Mouse (Mus musculus) urinary bladder, postnatal 36 days (tissue): ENCODE measurements around the gene Dvl1.
A peak's percentile ranks its signal among the peaks of the same experiment; 100 is the strongest.

ENCODE experiments used
- DNase-seq, 2 experiments: peaks; one replicate each; pipeline ENCODE4 v3.0.0; 2022; ENCODE audit warnings: low spot score in 2 of 2, mixed read lengths in 1 of 2

Gene Dvl1

GRCm38 (mm10) chr4:155846871-155847578 lies at the start of gene Dvl1:
Gene Dvl1, plus strand, starts transcription at chr4:155847402.
- peak; percentile 88 to 94 for DNase-seq

DNA sequence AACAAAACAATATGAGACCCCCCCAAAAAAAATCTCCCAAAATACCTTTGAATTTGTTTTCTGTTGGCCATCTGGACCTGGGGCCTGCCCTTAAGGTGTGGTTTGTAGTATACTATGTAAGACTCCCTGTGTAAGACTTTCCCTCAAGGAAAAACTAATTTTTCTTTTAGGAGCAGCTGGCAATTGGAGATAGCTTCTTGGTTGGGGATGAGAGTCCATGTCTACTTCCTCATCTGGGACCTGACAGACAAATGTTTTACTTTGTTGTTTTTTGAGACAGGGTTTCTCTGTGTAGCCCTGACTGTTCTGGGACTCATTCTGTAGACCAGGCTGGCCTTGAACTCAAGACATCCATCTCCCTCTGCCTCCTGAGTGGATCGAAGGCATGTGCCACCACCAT lies 45.1 kb upstream of the Dvl1 start:
- no peak for DNase-seq

GRCm38 (mm10) chr4:155802741-155803339 lies 44.4 kb upstream of the Dvl1 start, which contains the start of gene Mrpl20:
Gene Mrpl20, plus strand, starts transcription at chr4:155802878.
- DNase-seq, result no peak

GRCm38 (mm10) chr4:155803340-155804041 lies 43.7 kb upstream of the Dvl1 start:
- peak; percentile 89 to 96 for DNase-seq

DNA sequence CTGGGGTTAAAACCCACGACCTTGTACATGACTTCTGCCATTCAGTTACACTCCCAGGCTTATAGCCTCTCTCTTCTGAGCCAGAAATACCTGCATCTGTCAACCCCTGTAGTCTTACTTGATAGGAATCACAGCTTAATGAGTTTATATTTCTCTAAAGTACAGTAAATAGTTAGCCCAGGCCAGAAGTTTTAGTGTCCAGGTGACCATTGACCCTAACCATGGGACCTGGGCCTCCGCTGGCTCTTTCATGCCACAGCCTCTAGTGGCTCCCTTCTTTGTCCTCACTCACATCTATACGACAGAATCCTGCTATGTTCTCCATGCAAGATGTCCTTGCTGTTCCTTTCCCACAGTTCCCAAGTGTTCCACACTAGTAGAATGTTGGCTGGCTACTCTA lies 39.4 kb upstream of the Dvl1 start:
- no peak for DNase-seq

DNA sequence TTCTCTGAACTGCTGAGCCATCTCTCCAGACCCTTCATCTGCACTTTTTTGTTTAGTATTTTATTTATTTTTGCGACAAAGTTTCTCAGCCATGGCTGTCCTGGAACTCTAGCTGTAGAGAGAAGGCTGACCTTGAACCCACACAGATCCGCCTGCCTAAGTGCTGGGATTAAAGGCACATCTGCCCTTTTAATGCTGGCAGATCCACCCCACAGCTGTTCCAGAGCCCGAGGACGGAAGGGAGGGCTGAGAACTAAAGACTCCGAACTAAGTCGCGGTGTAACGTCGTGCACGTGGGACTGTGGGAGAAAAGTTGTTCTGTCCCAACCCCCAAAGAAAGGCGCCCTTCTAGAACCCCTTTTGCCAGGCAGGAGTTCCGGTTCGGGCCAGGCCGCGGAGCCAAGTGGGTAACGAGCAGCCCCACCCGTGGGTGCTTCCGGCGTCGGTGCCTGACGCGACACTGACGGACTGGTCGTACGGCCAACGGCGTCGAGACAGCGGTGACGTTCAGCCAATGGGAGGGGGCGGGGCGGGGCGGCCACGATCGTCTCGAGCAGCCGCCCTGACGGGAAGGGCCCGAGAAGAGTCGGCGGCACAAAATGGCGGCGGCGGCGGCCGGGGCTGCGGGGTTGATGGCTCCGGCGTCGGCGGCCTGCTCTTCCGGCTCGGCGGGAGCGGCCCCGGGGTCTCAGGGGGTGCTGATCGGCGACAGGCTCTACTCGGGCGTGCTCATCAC lies 35.1 kb upstream of the Dvl1 start, which contains the start of gene Ccnl2:
Gene Ccnl2 (plus strand): TSS at position 561 of the 736 bp plus-strand sequence.
- peak; percentile 89 to 94 for DNase-seq

- DNase-seq, result no peak
These were observed 34.5 kb upstream of the Dvl1 start for GRCm38 (mm10) chr4:155812665-155813181.

DNA sequence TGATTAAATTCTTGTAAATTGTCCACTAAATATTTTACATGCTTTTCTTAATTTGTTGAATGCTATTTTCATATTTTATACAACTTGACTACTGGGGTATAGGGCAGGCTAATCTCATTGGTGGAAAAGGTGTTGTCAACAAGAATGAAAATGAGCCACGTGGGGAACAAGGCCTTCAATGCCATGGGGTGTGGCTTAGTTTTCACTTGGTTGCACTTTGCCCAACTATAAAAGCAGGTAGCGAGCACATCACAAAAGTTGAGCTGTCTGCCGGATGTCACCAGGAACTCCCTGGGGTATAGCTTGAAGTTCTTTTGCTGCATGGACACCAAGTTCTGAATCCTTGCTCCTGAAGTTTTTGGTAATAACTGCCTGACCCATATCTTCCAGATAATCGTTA lies 29.7 kb upstream of the Dvl1 start:
- DNase-seq, result no peak

DNA sequence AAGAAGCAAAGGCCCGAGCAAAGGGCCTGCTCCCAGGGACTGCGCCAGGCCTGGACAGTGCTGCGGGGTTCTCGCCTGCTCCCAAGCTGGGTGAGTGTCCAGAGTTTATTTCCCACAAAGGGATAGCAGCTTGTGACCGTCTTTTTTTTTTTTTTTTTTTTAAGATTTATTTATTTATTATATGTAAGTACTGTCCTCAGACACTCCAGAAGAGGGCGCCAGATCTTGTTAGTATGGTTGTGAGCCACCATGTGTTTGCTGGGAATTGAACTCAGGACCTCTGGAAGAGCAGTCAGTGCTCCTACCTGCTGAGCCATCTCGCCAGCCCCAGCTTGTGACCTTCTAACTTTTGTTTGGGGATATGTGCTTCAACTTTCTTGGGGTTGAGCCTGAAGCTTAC lies 26.2 kb upstream of the Dvl1 start:
- no peak for DNase-seq

- DNase-seq, result no peak
These were observed 23.8 kb upstream of the Dvl1 start for GRCm38 (mm10) chr4:155823443-155823842.

- no peak for DNase-seq
These were observed 17.3 kb upstream of the Dvl1 start for GRCm38 (mm10) chr4:155829866-155830265.

DNA sequence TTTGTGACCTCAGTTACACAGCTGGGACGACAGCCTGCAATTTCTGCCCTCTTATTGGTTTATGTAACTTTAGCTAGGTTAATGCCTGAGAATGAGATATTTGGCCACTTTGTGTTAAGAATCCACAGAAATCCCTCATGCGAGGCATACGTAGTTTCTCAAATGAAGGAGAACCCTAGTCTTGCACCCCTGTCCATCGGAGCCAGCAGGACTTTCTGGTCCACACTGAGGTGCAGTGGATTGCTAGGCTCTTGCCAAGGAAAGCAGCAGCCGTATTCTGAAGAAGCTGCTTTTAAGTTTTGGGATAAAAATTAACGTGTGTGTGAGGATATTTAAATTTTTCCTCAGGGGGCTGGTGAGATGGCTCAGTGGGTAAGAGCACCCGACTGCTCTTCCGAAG lies 16.6 kb upstream of the Dvl1 start:
- DNase-seq, result no peak

GRCm38 (mm10) chr4:155831205-155831766 lies 15.9 kb upstream of the Dvl1 start, which contains the start of gene Aurkaip1:
Gene Aurkaip1, plus strand, starts transcription at chr4:155831272.
- DNase-seq, result peak; percentile 89 to 95

DNA sequence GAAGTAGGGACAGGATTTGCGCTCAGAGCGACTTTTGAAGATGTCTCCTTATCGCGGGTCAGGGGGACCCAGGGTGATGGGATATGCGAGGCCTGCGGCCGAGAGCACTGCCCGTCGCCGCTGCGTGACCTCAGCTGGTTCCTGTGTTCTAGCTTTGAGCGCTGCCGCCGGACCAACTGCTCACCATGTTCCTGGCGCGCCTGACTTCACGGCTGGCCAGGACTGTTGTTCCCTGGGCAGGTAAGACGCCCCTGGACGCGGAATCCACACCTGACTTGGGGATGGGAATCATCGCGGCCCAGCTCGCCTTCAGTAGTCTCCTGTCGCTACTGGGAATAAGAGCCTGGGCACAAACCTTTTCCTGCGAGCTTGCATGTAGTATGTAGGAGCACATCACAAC lies 15.4 kb upstream of the Dvl1 start:
- no peak for DNase-seq

DNA sequence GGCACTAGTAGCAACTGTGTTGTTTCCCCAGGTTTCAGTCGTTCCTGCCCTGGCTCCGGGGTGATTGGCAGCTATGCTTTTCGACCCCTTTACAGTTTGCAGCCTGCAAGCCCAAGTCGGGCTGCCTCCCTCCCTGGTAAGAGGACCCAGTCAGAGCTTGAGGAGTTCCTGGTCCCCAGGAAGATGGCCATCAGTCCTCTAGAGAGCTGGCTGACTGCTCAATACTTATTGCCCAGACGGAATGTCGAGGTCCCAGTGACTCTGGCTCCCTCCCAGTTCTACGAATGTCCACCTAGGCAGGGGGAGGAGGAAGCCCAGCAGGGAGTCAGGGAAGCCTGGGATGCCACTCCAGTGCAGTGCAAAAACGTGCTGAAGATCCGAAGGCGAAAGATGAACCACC lies 14.9 kb upstream of the Dvl1 start:
- no peak for DNase-seq

DNA sequence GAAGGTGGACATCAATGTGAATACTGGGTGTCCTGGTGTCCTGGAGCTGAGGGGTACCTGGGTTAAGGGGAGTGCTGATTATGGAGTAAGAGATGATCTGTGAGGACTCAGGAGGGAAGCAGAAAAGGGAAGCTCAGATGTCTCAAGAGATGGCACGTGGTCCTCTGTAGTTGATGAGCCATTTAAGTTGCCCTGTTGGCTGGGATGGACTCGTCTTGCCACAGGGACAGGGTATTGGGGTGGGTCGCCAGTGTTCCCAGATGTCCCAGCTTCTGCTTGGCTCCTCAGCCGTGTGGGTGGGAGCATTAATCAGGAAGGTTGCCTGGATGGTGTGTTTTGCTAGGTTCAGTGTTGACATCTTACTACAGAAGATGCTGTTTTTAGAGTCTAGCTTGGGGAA lies 14.0 kb upstream of the Dvl1 start:
- no peak for DNase-seq

DNA sequence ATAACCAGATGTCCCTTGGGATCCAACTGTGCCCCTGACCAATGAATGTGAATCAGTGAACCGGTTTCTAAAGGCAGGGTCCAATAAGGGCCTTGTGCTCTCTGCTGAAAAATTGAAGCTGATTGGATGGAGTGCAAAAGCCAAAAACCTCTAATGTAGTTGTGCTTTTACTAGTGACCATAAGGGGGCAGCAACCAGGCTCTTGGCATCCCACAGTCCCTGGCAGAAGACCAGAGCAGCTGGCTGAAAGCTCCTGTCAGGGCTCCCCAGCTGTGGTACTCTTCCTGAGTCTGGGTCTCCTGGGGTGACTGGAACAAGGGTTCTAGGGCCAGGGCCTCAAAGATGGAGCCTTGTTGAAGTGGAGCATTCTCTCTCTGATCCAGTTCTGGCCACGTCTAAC lies 13.4 kb upstream of the Dvl1 start:
- peak; percentile 64 to 82 for DNase-seq

GRCm38 (mm10) chr4:155837404-155838010 lies 9.7 kb upstream of the Dvl1 start:
- no peak for DNase-seq

DNA sequence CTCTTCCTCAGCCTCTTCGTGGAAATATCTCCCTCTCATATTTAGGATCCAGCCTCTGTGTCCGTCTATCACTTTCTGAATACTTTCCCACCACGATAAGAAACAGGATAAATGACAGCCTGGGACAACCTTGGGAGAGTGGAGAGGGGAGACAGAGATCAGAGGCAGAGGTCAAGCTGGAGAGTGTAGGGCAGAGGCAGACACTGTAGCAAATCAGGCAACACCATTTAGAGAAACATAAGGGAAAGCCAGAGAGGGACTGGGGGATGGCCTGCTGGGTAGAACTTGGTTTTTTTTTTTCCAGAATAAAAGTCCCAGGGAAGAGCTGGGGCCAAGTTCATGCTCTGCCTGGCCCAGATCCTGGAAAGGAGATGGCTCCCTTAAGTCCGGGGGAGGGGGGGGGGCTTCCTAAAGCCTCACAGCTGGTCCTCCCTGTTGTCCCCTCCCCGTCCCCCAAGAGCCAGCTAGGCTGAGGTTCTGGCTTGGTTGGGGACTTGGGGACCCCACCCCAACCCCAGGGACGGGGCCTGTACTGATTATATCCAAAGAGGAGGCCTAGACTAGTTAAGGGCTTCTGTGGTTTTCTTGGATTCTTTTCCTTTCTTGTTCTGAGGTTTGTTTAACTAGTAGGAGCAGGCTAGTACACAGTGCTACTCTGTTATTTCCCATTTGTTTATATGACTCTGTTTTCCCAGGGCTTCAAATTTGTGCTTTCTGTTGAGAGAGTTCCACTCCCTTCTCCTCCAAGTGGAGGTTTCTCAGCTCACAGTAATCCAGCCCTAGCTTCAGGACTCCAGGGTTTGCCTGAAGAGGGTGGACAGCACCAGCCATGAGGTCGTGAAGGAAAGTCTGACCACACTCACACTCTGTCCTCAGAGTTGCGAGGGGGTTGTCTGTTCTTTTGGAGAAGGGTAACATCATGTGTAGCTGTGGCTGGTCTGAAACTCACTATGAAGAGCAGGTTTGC lies 8.7 kb upstream of the Dvl1 start:
- DNase-seq, result no peak

DNA sequence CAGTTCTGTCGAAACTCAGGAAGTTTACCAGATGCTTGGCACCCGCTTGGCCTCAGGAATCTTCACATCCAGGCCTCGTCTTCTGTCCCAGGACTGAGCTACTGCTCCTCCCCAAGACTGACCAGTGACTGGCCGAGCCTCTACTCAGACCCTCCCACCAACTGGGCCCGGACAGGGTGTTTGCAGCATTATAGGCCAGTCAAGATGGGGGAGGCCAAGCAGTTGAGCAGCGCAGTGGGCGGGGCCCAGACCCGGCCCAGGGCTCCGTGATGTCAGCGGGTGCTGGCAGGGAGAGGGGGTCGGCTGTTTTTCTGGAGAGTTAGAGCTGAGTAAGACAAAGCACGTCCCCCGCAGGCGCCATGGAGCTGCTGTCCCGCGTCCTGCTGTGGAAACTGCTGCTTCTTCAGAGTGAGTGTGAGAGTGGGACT lies 7.7 kb upstream of the Dvl1 start, which contains the start of gene Mxra8:
Gene Mxra8 (plus strand): TSS at position 198 of the 428 bp plus-strand sequence.
- peak; percentile 61 to 87 for DNase-seq
